Mouse (Mus musculus) erythroblast, adult 5-6 weeks (primary cell): ENCODE measurements around the gene Smco2. TPM values are rescaled to one million over a fixed set of nuclear protein-coding genes. Genes with fewer than 3 reads are reported as not detected.
"Not testable (repeated sequence)": the region's sequence is repeated elsewhere in the genome, so short reads cannot be mapped to it uniquely, and the experiment has no call there.

Experiments used
- ATAC-seq: replicated peaks from 2 replicates; pipeline ENCODE4 v1.8.0; 2016; ENCODE audit warnings: moderate number of reproducible peaks, mild to moderate bottlenecking, moderate TSS enrichment, inconsistent platforms; ENCODE audit not compliant: poor library complexity, low FRiP score, severe bottlenecking
- total RNA-seq, 2 experiments: library from RNA; stranded (forward) in 1 of 2; stranded (reverse) in 1 of 2; fragments of 150-400 nt in 1 of 2; fragments of 200-764, 138-1000 nt in 1 of 2; gene quantifications; 2 replicates each; pipeline versions ENCODE4 v1.2.3 to v1.2.4; 2015 to 2017; ENCODE audit warnings: low replicate concordance in 2 of 2

The Smco2 gene
- total RNA-seq, 2 experiments from 2014 or later = not detected

DNA sequence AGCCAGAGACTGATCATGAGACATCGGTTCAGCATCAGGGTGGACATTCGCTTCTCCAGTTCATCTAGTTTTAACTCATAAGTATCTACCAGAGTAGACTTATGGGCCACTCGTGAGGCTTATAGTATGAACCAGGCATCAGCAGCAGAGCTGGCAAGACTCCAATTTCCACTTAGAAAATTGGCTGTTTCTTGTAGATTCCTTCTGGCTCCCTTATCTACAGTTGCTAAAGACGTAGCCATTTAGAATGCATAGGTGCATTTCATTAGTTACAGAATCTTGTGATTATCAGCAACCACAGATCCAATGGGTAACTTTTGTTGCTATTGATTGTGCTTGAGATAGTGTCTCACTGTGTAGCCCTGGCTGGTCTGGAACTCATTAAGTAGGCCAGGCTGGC is 2.8 kb downstream of the Smco2 start:
- no peak for ATAC-seq

DNA sequence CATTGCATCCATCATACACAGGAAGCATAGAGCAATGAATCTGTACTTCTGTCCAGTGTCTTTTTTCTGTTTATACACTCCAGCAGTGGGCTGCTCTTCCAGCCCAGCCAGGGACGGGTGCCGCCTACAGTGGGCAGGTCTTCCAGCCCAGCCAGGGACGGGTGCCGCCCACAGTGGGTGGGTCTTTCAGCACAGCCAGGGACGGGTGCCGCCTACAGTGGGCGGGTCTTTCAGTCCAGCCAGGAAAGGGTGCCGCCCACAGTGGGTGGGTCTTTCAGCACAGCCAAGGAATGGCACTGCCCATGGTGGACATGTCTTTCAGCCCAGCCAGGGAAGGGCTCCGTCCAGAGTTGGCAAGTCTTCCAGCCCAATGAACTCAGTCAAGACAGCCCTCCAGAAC is 5.3 kb downstream of the Smco2 start:
- peak; percentile 92 for ATAC-seq

DNA sequence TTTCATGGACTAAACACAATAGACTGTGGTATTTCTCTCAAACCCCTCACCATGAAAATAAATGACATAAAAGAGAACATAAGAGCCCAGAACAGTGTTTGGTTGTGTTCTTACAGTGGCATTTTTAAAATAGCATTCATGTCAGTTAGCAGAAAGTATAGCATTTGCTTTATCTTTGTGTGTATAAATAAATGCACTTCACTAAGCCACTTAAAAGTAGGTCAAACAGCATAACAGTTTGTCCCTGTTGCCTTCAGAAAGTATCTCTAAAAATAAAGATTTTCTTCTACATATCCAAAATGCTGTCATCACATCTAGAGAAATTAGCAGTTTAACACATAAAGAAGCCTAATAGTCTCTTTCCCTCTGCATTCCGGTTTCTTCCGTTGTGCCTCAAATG is 7.5 kb downstream of the Smco2 start:
- no peak for ATAC-seq

DNA sequence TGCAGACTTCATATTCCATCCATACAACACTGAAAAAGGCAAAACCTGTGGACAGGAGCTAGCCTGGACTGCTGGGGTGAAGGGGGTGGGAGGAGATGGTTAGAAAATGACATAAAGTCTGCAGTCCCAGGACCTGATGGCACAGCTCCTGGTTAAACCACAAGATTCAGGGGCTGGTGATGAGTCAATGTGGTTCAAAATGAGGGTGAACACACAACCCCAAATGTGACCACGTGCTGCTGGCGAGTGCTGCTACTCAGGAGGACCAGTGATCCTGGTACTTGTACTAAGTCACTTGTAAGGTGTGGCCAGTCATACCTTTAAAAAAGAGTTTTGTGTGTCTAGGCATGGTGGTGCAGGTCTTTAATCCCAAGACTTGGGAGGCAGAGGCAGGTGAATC is 13.2 kb downstream of the Smco2 start:
- ATAC-seq = no peak

DNA sequence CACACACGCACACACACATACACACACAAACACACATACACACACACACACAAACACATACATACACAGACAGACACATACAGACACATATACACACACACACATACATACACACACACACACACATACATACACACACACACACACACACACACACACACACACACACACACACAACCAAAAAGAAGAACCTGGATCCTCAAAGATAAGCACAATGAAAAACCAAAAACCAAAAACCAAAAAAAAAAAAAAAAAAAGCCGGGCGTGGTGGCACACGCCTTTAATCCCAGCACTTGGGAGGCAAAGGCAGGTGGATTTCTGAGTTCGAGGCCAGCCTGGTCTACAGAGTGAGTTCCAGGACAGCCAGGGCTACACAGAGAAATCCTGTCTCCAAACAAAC is 14.5 kb downstream of the Smco2 start:
- not testable (repeated sequence) for ATAC-seq

DNA sequence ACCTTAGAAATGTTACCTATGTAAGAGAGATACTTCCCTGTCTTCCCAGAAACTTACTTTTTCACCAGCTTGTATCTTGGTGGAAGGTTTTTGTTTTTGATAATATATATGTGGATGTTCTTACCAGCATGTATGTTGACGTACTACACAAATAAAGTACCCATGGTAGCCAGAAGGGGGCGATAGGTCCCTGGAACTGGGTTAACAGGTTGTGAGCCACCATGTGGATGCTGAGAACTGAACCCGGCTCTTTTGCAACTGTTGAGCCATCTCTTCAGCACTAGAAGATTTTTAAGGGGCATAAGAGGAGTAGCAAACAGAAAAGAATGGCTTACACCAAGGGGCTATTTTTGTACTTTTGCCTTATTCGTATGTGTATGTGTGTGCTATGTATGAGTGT is 15.8 kb downstream of the Smco2 start:
- no peak for ATAC-seq

DNA sequence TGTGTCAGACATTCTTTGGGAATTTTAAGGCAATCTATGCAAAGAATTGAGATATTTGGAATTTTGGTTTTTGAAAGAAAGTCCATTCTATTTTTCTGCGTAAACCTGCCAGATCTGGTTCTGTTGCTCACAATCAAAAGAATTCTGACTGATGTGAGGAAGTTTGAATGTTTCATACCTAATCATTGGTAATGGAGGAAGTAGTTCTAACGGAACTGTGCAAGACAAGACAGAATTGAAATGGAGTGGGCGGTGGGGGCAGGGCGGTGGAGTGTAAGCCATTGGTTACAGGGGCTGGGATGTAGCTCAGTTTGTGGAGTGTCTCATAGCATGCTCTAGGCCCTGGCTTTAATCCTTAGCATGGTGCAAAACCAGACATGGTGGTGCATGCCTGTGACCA is 22.1 kb downstream of the Smco2 start:
- no peak for ATAC-seq

DNA sequence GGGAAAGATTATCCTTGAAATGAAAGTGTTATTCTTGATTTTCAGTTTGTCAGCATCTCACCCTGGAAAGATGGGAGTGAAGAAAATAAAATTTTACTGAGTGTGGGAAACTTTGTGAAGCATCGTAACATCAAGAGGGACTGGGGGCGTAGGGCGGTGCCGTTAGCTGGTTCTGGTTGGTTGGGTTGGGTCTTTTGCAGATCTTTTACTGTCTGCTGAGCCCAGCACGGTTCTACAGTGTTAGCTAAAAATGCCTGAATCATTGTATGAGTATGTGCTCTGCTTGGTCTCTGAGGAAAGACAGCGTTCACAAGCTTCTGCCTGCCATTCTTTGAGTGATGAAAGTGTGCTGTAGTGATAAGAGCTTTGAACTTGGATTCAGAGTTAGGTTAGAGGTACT is 24.5 kb downstream of the Smco2 start:
- no peak for ATAC-seq

DNA sequence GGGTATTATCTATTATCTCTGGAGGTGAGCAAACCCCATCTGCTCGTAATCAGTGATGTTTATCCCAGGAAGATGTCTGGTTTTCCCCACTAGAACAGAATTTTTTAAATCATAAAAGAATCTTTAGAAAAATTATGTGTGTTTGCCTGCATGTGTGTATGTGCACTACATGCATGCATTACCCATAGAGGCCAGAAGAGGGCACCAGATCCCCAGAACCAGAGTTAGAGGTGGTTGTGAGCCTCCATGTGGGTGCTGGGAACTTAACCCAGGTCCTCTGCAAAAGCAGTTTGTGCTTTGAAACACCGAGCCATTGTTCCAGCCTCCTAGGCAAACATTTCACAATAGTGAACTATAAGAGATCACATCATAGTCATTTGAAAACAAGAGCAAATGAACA is 26.9 kb downstream of the Smco2 start:
- no peak for ATAC-seq

DNA sequence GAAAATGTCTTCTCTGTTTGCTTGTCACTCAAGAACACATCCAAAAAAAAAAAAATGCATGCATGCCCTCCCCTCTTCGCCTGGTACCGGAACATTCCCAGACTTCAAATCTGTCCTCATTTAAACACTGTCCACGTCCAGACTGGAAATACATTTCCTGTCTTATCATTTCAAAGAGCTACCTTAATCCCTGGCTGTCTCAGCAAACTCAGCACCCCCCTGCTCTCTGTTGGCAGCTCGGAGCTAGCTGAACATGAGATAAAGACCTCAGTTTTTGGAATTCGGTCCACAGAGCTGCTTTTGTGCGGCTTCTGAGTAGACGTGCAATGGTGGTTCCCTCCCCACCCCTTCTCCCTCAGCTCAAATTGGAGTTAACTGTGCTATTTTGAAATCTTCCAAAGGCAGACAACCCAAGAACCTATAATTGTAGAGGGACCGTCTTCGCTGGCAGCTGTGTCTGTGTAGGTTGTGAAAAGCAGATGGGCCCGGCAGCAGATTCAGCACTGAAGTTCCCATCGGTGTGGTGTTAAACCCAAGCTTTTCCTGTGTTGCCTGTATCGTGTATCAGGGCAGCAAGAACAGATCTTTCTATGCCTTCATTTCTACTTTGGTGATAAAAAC is 27.6 kb downstream of the Smco2 start:
- no peak for ATAC-seq

DNA sequence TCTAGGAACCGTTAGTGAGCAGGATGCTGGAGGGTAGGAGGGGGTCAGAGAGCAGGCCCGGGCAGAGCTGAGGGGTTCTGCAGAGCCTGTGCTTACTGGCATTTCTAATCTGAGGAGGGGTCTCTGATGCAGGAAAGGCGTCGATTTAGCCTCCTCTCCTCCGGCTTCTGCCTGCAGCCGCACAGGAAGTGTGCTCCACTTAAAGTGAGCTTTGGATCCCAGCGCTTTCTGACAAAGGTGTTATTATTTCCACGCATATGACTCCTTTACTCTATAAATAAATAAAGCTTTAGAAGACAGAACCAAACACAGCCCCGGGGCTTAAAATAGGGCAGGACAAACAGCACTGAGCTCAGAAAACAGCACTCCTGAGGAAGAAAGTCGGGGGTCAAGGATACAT is 29.0 kb downstream of the Smco2 start:
- ATAC-seq = no peak

DNA sequence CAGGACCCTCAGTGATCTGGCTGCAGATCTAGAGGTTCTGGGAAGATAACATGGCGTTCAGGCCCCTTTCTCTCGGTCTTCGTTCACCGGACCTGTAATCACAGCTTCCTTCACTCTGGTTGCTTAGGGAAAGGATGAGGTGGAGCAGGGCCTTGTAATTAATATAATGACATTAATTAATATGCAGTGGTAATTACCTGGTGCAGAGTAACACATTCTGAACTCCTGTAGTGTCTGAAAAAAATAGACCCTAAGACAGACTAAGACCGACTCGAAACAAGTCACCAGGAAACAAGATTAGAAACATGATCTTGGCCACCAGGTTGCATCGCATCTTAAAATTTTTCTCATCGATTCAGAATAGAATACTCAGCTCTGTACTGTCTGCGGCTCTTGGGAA is 30.0 kb downstream of the Smco2 start:
- no peak for ATAC-seq

DNA sequence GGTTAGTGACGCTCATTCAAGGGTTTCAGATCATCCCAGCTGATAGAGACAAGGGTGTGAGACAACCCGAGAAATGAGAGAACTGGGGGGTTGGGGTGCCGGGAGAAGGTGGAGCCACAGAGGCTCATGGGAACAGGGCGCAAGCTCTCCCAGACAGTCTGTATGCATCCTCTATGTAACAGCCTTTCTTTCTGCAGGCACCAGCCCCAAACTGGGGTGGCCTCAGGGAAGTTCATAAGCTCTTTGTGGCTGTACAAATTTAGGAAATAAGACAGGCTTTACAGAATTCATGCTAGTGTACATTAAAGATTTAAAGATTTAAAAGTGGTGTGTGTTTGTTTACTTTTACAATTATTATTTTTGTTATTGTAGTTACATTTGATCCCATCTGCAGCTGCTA is 30.4 kb downstream of the Smco2 start:
- ATAC-seq = no peak

DNA sequence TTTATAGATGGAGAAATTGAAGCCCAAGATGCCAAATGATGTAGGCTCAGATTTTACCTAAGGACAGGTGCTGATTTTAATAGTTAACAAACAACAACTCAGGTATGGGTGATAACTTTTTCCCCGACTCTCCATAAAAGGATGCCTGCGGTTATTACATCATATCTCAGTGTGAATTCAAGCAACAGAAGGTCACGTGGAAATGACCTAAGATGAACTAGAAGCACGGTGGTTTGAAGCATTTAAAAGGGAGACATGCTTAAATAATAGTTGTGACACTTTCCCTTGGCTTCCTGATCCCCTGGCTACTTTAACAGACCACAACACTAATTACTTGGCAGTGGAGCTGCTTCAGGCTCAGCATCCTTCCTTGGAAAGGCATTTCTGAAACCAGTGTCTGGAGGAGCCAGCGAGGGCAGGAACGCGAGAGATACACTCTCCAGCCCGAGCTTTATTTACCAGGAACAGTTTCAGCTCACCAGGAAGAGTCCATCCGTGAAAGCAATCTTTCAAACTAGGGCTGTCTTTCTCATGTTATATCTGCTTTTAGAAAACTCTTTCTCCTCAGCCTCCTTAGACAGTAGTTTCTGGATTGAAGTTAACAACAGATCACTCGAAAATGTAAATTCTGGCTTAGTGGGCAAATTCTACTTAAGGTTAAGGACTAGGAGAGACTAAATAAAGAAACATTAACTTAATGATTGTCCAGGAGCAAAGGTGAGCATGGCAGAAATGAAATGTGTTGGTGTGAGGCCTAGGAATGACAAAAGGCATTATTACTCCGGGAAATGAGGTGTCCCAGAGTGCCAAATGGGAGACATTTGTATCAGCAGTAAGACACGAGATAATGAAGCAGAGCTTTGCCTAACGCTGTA is 32.2 kb downstream of the Smco2 start:
- no peak for ATAC-seq

DNA sequence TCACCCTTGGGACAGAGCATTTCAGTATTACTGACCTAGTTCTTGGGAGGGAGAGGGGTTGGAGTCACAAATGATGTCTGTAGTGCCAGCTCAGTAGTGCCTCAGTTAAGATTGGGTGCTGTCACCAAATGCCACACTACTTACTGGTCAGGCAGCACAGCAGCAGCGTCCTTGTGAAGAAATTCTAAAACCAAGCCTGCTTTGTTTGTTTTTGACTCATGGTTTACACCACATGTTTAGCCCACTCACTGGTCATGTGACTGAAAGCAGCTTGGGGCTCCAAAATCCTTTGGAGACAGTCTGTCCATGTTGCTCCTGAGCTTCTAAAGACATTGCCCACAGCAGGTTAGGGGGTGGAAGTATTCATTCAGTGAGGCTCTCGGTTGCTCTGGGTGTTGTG is 33.5 kb downstream of the Smco2 start:
- no peak for ATAC-seq

DNA sequence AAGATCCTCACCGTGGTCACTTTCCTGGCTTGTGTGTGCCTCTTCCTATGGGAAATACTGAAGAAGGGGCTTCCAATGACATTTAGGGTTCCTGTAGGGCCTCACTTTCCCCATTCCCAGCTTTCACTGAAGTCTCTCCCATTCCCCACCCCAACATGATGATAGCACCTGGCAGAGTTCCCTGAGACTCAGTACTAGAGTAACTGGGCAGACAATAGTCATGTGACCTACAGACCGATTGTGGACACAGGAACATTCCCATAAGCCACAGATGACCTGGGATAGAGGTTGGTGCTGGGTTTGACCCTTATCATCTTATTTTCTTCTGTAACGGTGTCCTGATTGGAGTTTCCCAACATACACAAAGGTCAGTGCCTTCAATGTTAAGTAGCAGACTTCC is 34.3 kb downstream of the Smco2 start:
- no peak for ATAC-seq

DNA sequence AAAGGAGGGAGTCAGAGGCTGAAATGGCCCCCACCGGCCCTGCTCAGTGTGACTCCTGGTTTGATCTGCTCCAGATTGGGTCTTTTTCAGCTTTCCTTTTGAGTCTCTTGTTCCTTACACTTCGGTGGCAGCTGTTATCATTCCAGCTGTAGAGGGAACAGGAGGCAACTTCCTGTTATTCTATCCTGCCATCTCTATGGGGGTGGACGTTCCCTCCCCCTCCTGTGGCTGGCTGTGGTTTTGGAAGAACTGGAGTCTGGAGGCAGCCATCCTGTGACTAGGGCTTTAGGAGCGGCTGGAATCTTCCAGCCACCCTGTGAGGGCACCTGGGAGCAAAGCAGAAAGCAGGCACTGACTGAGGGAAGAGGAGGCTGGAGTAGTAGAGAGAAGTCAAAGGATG is 34.9 kb downstream of the Smco2 start:
- no peak for ATAC-seq

DNA sequence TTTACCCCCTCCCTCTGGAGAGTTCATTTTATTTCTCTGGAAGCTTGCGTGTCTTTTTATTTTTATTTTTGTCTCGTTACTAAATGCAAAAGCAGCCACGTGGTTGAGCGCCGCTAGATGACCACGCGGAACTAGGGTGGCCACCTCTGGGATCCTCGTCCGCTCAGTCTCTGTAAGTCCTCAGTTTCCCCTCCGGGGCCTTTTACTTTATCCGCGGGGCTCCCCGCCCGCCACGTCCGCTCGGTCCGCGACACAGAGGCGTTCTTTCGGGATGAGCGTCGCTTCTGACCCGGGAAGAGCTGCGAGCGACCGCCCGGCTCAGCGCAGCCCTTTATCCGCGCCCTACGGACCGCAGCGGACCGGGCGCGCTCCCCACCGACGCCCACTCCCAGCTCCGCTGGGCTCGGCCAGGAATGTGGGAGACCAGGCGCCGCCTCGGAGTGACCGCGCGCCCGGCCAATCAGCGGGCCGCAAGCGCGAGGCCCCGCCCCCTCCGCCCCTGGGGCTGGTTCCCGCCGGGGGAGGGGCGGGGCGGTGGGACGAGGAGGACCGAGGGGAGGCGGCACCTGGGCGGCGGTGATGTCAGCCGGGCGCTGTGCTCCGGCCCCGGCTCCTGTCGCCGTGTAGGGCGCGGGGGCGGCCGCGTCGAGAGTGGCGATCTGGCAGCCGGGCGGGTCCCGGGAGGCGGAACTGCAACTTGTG is 38.2 kb downstream of the Smco2 start, which contains the start of gene Ppfibp1:
TSS of gene Ppfibp1 (plus strand) at position 530 of the 702 bp plus-strand sequence.
- peak; percentile 94 for ATAC-seq

DNA sequence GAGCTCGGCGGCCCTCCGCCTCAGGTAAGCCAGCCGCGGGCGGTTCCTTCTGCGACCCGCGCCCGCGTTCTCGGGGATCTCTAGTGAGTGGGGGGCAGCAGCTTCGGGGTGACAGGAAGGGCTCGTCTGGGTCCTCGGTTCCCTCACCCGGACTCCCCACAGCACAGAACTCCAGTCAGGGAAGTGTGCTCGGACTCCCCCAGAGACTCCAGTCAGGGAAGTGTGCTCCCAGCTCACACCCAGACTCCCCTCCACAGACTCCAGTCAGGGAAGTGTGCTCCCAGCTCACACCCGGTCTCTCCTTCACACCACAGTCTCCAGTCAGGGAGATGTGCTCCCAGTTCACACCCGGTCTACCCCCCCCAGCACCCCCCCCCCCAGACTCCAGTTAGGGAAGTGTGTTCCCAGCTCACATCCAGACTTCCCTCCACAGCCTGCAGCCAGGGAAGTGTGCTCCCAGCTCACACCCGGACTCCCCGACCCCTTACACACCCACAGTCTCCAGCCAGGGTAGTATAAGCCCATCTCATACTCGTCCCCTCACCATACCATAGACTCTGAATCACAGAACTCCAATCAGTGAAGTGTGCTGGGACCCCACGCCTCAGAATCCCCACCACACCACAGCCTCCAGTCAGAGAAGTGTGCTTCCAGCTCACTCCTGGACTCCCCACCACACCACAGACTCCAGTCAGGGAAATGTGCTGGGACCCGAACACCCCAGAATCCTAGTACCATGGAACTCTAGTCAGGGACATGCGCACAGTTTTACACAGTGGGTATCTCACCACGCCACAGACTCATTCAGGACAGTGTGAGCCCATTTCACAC is 39.0 kb downstream of the Smco2 start:
- ATAC-seq = 0 out of 2 replicates have a peak, but pooled peaks have one; percentile 28

DNA sequence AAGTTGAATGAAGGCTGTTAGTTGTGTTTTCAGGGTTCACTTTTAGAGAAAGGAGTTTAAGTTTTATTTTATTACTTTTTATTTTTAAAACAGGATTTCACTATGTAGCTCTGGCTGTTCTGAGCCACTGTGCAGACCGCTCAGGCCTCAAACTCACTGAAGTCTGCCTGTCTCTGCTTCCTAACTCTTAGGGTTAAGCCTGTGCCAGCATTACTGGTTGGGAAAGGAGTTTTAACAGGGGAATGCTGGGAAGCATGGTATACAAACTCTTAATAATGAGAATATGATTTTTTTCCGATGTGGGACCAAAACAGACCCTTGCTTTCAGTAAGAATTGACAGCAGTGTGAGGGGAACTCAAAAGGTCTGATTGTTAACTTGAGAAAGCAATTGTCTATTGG is 40.3 kb downstream of the Smco2 start:
- ATAC-seq = no peak
